Mouse (Mus musculus): ENCODE results near the gene Kcnk12. TPM values are rescaled to one million over a fixed set of nuclear protein-coding genes. Genes with fewer than 3 reads are reported as not detected.

Gene Kcnk12
- polyA plus RNA-seq, 1 experiment from 2014 or later: not detected

- Histone ChIP-seq H3K4me2 (no peak overlapping the region), H3K4me1 (replicated peaks) (no peaks in the 10 kb centered on the region), H3K9me3 (replicated peaks) (no peaks in the 10 kb centered on the region), H3K36me3 (no peaks in the 10 kb centered on the region), H3K27me3 (no peaks in the 10 kb centered on the region), H3K9ac (no peak overlapping the region), H3K4me3 (no peak overlapping the region), H3K27ac (no peak overlapping the region)
- WGBS: 64% methylated on average over 2 of the region's 2 CpGs
- ATAC-seq (replicated peaks; ENCODE audit: insufficient number of reproducible peaks, insufficient read depth, low FRiP score, low read depth): no peak
Measured at GRCm38 (mm10) chr17:87784911-87785310, 12.9 kb downstream of the Kcnk12 start.

GRCm38 (mm10) chr17:87784141-87784831, 13.5 kb downstream of the Kcnk12 start:
- no peaks in the 10 kb centered on the region for H3K36me3 ChIP-seq
- no peaks in the 10 kb centered on the region for H3K27me3 ChIP-seq
- H3K9me3 ChIP-seq (replicated peaks): no peaks in the 10 kb centered on the region
- H3K4me3 ChIP-seq: no peak overlapping the region
- H3K4me1 ChIP-seq (replicated peaks): no peaks in the 10 kb centered on the region
- H3K4me2 ChIP-seq: no peak overlapping the region
- H3K27ac ChIP-seq: no peak overlapping the region
- WGBS: 61% methylated on average over 14 of the region's 14 CpGs
- no peak for ATAC-seq (replicated peaks; ENCODE audit: insufficient number of reproducible peaks, insufficient read depth, low FRiP score, low read depth)
- H3K9ac ChIP-seq: no peak overlapping the region

GRCm38 (mm10) chr17:87781244-87781643, 16.6 kb downstream of the Kcnk12 start:
- no peak overlapping the region for H3K27ac ChIP-seq
- 84% methylated on average over 5 of the region's 5 CpGs for WGBS

DNA sequence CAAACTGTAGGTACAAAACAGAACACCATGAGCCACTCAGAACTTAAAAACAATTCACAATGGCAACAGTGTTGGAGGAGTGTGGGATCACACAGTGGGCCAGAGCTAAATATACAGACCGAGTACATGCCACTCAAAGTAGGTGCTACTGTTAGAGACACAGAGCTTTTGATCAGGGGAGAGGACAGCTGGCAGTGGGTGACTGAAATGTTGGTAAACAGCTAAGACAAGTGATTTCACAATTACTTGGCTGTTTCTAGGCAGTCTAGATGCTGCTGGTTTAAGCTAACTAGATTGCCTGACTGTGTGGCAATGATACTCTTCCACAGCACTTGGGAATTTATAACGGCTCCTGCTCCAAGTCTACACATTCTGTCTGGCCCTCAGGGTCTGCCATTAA, 17.6 kb downstream of the Kcnk12 start:
- no peak for ATAC-seq (replicated peaks; ENCODE audit: insufficient number of reproducible peaks, insufficient read depth, low FRiP score, low read depth)
- H3K9me3 ChIP-seq (replicated peaks): no peaks in the 10 kb centered on the region
- H3K4me2 ChIP-seq: no peak overlapping the region
- H3K36me3 ChIP-seq: no peaks in the 10 kb centered on the region
- H3K4me1 ChIP-seq (replicated peaks): no peaks in the 10 kb centered on the region
- H3K27ac ChIP-seq: no peak overlapping the region
- no peak overlapping the region for H3K4me3 ChIP-seq
- WGBS: 49% methylated on average over 2 of the region's 2 CpGs
- no peak overlapping the region for H3K9ac ChIP-seq
- H3K27me3 ChIP-seq: peaks cover 4% of the 10 kb centered on the region; the same call in 1 of the 2 replicates

More at GRCm38 (mm10) chr17:87781244-87781643, 16.6 kb downstream of the Kcnk12 start:
- no peak overlapping the region for H3K4me3 ChIP-seq
- H3K9me3 ChIP-seq (replicated peaks): no peaks in the 10 kb centered on the region
- no peaks in the 10 kb centered on the region for H3K36me3 ChIP-seq
- H3K4me2 ChIP-seq: no peak overlapping the region
- H3K27me3 ChIP-seq: peaks cover 4% of the 10 kb centered on the region; the same call in 1 of the 2 replicates
- ATAC-seq (replicated peaks; ENCODE audit: insufficient number of reproducible peaks, insufficient read depth, low FRiP score, low read depth): no peak
- no peak overlapping the region for H3K9ac ChIP-seq
- H3K4me1 ChIP-seq (replicated peaks): no peaks in the 10 kb centered on the region

DNA sequence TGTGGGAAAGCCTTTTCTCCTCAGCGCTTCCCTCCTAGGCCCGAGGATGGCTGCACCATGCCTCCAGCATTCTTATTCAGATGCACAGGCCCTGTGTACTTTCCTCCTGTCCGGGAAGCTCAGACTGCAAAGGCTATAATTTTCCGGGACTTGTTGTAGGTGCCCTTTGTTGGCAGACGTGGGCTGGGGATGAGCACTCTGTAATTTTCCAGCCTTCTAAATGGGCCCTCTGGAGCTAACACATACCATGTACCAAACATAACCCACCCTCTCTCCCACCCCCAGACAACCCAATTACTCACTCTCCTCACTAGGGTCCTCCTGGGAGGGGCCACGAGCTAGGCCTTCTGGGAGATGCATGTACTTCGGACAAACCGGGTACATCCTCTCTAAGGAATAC, 22.8 kb downstream of the Kcnk12 start:
- Histone ChIP-seq H3K4me3 (no peak overlapping the region), H3K4me1 (replicated peaks) (no peaks in the 10 kb centered on the region), H3K27me3 (peaks cover 4% of the 10 kb centered on the region; the same call in 1 of the 2 replicates), H3K9me3 (replicated peaks) (no peaks in the 10 kb centered on the region), H3K4me2 (no peak overlapping the region), H3K27ac (no peak overlapping the region), H3K9ac (no peak overlapping the region), H3K36me3 (no peaks in the 10 kb centered on the region)
- 84% methylated on average over 8 of the region's 8 CpGs for WGBS
- ATAC-seq (replicated peaks; ENCODE audit: insufficient number of reproducible peaks, insufficient read depth, low FRiP score, low read depth): no peak

DNA sequence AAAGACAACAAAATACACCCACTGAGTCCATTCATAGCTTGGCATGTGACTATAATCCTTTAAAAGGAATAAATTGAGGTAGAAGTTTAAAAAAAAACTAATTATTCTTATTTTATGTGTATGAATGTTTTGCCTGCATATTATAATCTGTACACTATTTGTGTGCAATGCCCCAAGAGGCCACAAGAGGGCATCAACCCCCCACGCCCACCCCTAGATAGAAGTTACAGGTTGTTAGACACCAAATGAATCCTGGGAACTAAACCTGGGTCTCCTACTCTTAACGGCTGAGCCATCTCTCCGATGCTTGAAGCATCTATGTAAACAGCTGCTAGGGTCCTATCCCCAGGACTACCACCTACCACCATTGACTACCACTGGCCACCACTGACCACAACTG, 24.6 kb downstream of the Kcnk12 start:
- Histone ChIP-seq H3K4me1 (replicated peaks) (no peaks in the 10 kb centered on the region), H3K9ac (no peak overlapping the region), H3K4me3 (no peak overlapping the region), H3K27ac (no peak overlapping the region), H3K9me3 (replicated peaks) (no peaks in the 10 kb centered on the region), H3K27me3 (no peaks in the 10 kb centered on the region), H3K4me2 (no peak overlapping the region), H3K36me3 (no peaks in the 10 kb centered on the region)
- WGBS: 72% methylated on average over 3 of the region's 3 CpGs
- 0 out of 2 replicates have a peak, but pooled peaks have one; percentile 10 for ATAC-seq (replicated peaks; ENCODE audit: insufficient number of reproducible peaks, insufficient read depth, low FRiP score, low read depth)

DNA sequence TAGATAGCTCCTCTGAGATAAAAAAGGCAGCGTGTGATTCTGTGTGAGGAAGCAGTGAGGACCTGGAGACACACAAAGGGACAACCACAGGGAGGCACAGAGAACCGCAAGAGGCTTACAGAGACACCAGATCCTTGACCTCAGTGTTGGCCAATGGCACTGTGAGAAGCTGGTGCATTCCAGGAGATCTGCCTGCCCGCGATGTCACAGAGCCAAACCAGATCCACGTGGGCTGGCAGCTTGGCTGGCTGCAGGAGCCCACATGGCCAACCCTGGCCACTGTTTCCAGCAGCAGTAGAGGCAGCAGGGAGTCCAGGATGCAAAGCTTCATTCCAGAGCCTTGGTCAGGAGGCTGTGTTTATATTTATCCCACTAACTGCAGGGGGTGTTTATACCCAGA, 27.0 kb downstream of the Kcnk12 start:
- Histone ChIP-seq H3K27ac (no peak overlapping the region), H3K4me3 (no peak overlapping the region), H3K4me2 (no peak overlapping the region), H3K27me3 (no peaks in the 10 kb centered on the region), H3K4me1 (replicated peaks) (no peaks in the 10 kb centered on the region), H3K36me3 (no peaks in the 10 kb centered on the region), H3K9ac (no peak overlapping the region), H3K9me3 (replicated peaks) (no peaks in the 10 kb centered on the region)
- 39% methylated on average over 5 of the region's 5 CpGs for WGBS
- ATAC-seq (replicated peaks; ENCODE audit: insufficient number of reproducible peaks, insufficient read depth, low FRiP score, low read depth): no peak

DNA sequence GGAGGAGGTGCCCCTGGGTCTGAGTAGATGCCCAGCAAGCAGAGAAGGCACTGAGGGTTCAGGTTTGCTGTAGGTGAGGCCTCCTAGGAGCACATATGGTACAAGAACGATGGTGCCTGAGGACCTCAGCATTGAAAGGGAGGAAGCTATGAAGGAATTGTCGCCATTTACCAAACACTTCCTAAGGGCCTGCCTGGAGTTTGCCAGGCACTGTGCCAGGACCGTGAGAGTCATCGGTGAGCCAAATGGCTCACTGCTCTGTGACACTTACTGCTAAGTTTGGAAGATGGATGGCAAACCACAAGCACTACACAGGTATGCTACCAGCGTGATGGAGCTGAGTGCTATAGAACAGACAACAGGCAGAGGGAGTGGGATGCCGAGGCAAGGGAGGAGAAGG, 30.9 kb downstream of the Kcnk12 start:
- 74% methylated on average over 6 of the region's 6 CpGs for WGBS
- Histone ChIP-seq H3K9me3 (replicated peaks) (no peaks in the 10 kb centered on the region), H3K36me3 (no peaks in the 10 kb centered on the region), H3K4me2 (no peak overlapping the region), H3K27me3 (no peaks in the 10 kb centered on the region), H3K4me1 (replicated peaks) (no peaks in the 10 kb centered on the region), H3K27ac (no peak overlapping the region), H3K4me3 (no peak overlapping the region), H3K9ac (no peak overlapping the region)
- ATAC-seq (replicated peaks; ENCODE audit: insufficient number of reproducible peaks, insufficient read depth, low FRiP score, low read depth): no peak

GRCm38 (mm10) chr17:87765031-87765430, 32.8 kb downstream of the Kcnk12 start:
- Histone ChIP-seq H3K27ac (no peak overlapping the region), H3K27me3 (no peaks in the 10 kb centered on the region), H3K36me3 (no peaks in the 10 kb centered on the region), H3K9me3 (replicated peaks) (no peaks in the 10 kb centered on the region), H3K4me3 (no peak overlapping the region), H3K4me1 (replicated peaks) (no peaks in the 10 kb centered on the region), H3K4me2 (no peak overlapping the region), H3K9ac (no peak overlapping the region)
- ATAC-seq (replicated peaks; ENCODE audit: insufficient number of reproducible peaks, insufficient read depth, low FRiP score, low read depth): no peak
- WGBS: 91% methylated on average over 11 of the region's 11 CpGs

- 42% methylated on average over 7 of the region's 7 CpGs for WGBS
- H3K4me3 ChIP-seq: no peak overlapping the region
- no peaks in the 10 kb centered on the region for H3K9me3 ChIP-seq (replicated peaks)
- no peaks in the 10 kb centered on the region for H3K27me3 ChIP-seq
- no peaks in the 10 kb centered on the region for H3K36me3 ChIP-seq
- no peak overlapping the region for H3K27ac ChIP-seq
- H3K4me2 ChIP-seq: no peak overlapping the region
- no peaks in the 10 kb centered on the region for H3K4me1 ChIP-seq (replicated peaks)
- no peak for ATAC-seq (replicated peaks; ENCODE audit: insufficient number of reproducible peaks, insufficient read depth, low FRiP score, low read depth)
- no peak overlapping the region for H3K9ac ChIP-seq
Measured at GRCm38 (mm10) chr17:87763146-87763545, 34.6 kb downstream of the Kcnk12 start.

- H3K27ac ChIP-seq: no peak overlapping the region
- H3K9me3 ChIP-seq (replicated peaks): no peaks in the 10 kb centered on the region
- no peak overlapping the region for H3K9ac ChIP-seq
- ATAC-seq (replicated peaks; ENCODE audit: insufficient number of reproducible peaks, insufficient read depth, low FRiP score, low read depth): no peak
- no peaks in the 10 kb centered on the region for H3K27me3 ChIP-seq
- no peaks in the 10 kb centered on the region for H3K36me3 ChIP-seq
- no peaks in the 10 kb centered on the region for H3K4me1 ChIP-seq (replicated peaks)
- H3K4me3 ChIP-seq: no peak overlapping the region
- WGBS: 73% methylated on average over 4 of the region's 4 CpGs
- H3K4me2 ChIP-seq: no peak overlapping the region
Measured at GRCm38 (mm10) chr17:87760315-87760714, 37.5 kb downstream of the Kcnk12 start.

All from heart, embryonic 15.5 days (tissue).